Mouse (Mus musculus) kidney, embryonic 15.5 days (tissue): ENCODE results near the gene Syce1l. TPM values are rescaled to one million over a fixed set of nuclear protein-coding genes. Genes with fewer than 3 reads are reported as not detected.

ENCODE experiments used
- ATAC-seq: fragments of 200-750 bp; cut with Nextera tagmentation; replicated peaks from 2 replicates; pipeline ENCODE4 v1.8.0; 2017; ENCODE audit warnings: moderate TSS enrichment; ENCODE audit not compliant: low FRiP score
- H3K27ac ChIP-seq: fragments of 300-500 bp; sonication (generic); 2 replicates; pipeline ENCODE4 v1.5.1; 2015; ENCODE audit warnings: mild to moderate bottlenecking, inconsistent platforms
- H3K27me3 ChIP-seq: fragments of 300-500 bp; sonication (generic); 2 replicates; pipeline ENCODE4 v1.6.1; 2015; ENCODE audit warnings: inconsistent platforms
- H3K36me3 ChIP-seq: fragments of 300-500 bp; sonication (generic); 2 replicates; pipeline ENCODE4 v1.6.1; 2015; ENCODE audit warnings: inconsistent platforms
- H3K4me1 ChIP-seq: fragments of 300-500 bp; sonication (generic); 2 replicates; pipeline ENCODE4 v1.6.1; 2015; ENCODE audit warnings: inconsistent platforms
- H3K4me2 ChIP-seq: fragments of 300-500 bp; sonication (generic); 2 replicates; pipeline ENCODE4 v1.6.1; 2015; ENCODE audit warnings: moderate library complexity, mild to moderate bottlenecking, inconsistent platforms
- H3K4me3 ChIP-seq: fragments of 300-500 bp; sonication (generic); replicated peaks from 2 replicates; pipeline ENCODE4 v1.5.1; 2015; ENCODE audit warnings: mild to moderate bottlenecking, inconsistent platforms
- H3K9ac ChIP-seq: fragments of 300-500 bp; sonication (generic); 2 replicates; pipeline ENCODE4 v1.6.1; 2015; ENCODE audit warnings: mild to moderate bottlenecking, inconsistent platforms
- H3K9me3 ChIP-seq: fragments of 300-500 bp; sonication (generic); replicated peaks from 2 replicates; pipeline ENCODE4 v1.6.1; 2016; ENCODE audit warnings: inconsistent platforms
- WGBS: fragments of 180-500 bp; shearing (Covaris S2); methylation state at CpG from one replicate; pipeline ENCODE4 v1.1.7; 2015; ENCODE audit warnings: mixed read lengths; 5-methylcytosine and 5-hydroxymethylcytosine counted together
- polyA plus RNA-seq: library from polyadenylated mRNA; unstranded; fragments of >200 nt; fragmentation: Nextera tagmentation; extraction: Ambion mirVana; gene quantifications from 2 replicates; pipeline ENCODE4 v1.2.1, GENCODE M21; 2015

Syce1l gene
- polyA plus RNA-seq, result not detected in 2 replicates

- Histone ChIP-seq H3K4me1 (no peaks in the 10 kb centered on the region), H3K36me3 (peaks cover 52% of the 10 kb centered on the region), H3K4me2 (no peak within 1 kb of the TSS), H3K4me3 (no peak within 1 kb of the TSS), H3K9me3 (no peaks in the 10 kb centered on the region), H3K27ac (no peak within 1 kb of the TSS), H3K9ac (no peak within 1 kb of the TSS), H3K27me3 (no peaks in the 10 kb centered on the region)
- 93% methylated on average over 16 of the region's 16 CpGs for WGBS
- ATAC-seq, result no peak
These were observed at the start of gene Syce1l for GRCm38 (mm10) chr8:113642926-113643325. Syce1l (plus strand) TSS chr8:113643213.

DNA sequence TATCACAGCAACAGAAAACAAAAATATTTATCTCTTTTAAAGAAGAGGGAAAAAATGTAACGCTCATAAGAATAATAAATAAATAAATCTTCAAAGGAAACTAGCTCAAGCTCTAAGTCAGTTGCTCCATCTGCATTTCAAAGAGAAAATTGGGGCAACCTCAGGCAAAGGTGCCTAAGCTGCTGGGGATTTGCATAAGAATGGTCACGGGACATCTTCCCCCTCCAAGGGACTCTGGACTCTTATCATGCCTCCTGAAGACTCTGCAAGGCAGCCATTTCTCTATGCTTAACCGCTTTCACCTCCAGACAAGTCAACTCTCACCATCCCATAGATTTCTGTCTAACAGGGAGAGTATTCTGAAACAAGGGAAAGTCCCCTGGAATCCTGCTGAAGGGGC, 44.6 kb upstream of the Syce1l start:
- H3K9me3 ChIP-seq, result no peaks in the 10 kb centered on the region
- no peaks in the 10 kb centered on the region for H3K36me3 ChIP-seq
- no peak overlapping the region for H3K9ac ChIP-seq
- H3K27me3 ChIP-seq, result no peaks in the 10 kb centered on the region
- WGBS, result 45% methylated on average over 3 of the region's 3 CpGs
- H3K4me3 ChIP-seq, result no peak overlapping the region
- no peak overlapping the region for H3K27ac ChIP-seq
- no peak overlapping the region for H3K4me2 ChIP-seq
- H3K4me1 ChIP-seq, result no peaks in the 10 kb centered on the region
- ATAC-seq, result no peak

DNA sequence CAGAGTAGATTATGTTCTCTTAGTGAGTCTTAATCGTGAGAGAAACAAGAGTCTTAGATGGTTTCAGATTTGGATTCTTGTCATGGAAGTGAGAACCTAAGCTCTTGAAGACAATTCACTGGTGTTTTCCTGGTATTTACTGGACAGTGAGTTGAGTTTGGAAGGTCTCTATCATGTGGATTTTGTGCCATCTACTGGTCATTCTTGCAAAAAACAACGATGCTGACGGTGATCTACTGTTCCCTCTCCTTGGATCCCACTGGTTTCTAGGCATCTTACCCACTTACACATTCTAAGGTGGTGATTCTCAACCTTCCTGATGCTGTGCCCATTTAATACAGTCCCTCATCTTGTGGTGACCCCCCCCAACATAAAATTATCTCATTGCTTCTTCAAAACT, 10.4 kb upstream of the Syce1l start:
- no peak overlapping the region for H3K9ac ChIP-seq
- no peak for ATAC-seq
- H3K27ac ChIP-seq, result no peak overlapping the region
- H3K4me3 ChIP-seq, result no peak overlapping the region
- 0 out of 2 replicates have a peak, but pooled peaks cover 1% of the 10 kb centered on the region for H3K36me3 ChIP-seq
- peaks cover 18% of the 10 kb centered on the region for H3K4me1 ChIP-seq
- 0 out of 2 replicates have a peak, but pooled peaks cover 4% of the 10 kb centered on the region for H3K27me3 ChIP-seq
- no peak overlapping the region for H3K4me2 ChIP-seq
- 12% methylated on average over 3 of the region's 3 CpGs for WGBS
- H3K9me3 ChIP-seq, result no peaks in the 10 kb centered on the region

DNA sequence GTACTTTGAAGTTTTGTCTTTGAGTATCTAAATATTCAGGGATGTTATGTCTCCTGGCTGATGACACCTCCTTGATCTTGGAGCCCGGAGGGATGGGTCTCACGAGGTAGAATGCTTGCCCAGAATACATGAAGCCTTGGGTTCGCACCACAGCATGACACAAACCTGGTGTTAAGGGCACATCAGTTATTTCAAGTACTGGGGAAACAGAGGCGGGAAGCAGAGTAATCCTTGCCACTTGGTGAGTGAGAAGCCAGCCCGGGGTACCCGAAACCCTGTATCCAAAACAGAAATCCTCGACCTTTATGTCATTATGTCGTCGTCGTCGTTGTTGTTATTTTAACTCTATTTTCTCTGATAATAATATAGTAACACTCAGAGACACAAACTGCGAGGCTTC, 8.9 kb upstream of the Syce1l start:
- H3K9me3 ChIP-seq, result no peaks in the 10 kb centered on the region
- peak overlapping the region; percentile 37; the same call in 1 of the 2 replicates for H3K9ac ChIP-seq
- H3K4me2 ChIP-seq, result peak overlapping the region; percentile 96
- peaks cover 18% of the 10 kb centered on the region for H3K4me1 ChIP-seq
- H3K27me3 ChIP-seq, result no peaks in the 10 kb centered on the region
- no peak for ATAC-seq
- H3K4me3 ChIP-seq, result peak overlapping the region; percentile 94
- no peak overlapping the region for H3K27ac ChIP-seq
- 26% methylated on average over 12 of the region's 12 CpGs for WGBS
- H3K36me3 ChIP-seq, result peaks cover 16% of the 10 kb centered on the region

- H3K4me1 ChIP-seq, result peaks cover 18% of the 10 kb centered on the region
- under 1% methylated on average over 42 of the region's 42 CpGs for WGBS
- no peaks in the 10 kb centered on the region for H3K9me3 ChIP-seq
- peak within 1 kb of the TSS; percentile 72 for H3K9ac ChIP-seq
- peak within 1 kb of the TSS; percentile 98 for H3K27ac ChIP-seq
- peaks cover 24% of the 10 kb centered on the region for H3K36me3 ChIP-seq
- peak within 1 kb of the TSS; percentile 96 for H3K4me2 ChIP-seq
- H3K27me3 ChIP-seq, result no peaks in the 10 kb centered on the region
- peak within 1 kb of the TSS; percentile 94 for H3K4me3 ChIP-seq
- peak; percentile 98 for ATAC-seq
These were observed 8.1 kb upstream of the Syce1l start, which contains the start of gene Mon1b for GRCm38 (mm10) chr8:113634670-113635591. Mon1b (plus strand) TSS chr8:113635587.

GRCm38 (mm10) chr8:113635592-113636279, 7.3 kb upstream of the Syce1l start:
- WGBS, result under 1% methylated on average over 44 of the region's 44 CpGs
- Histone ChIP-seq H3K27ac (peak overlapping the region; percentile 98), H3K4me3 (peak overlapping the region; percentile 94)

DNA sequence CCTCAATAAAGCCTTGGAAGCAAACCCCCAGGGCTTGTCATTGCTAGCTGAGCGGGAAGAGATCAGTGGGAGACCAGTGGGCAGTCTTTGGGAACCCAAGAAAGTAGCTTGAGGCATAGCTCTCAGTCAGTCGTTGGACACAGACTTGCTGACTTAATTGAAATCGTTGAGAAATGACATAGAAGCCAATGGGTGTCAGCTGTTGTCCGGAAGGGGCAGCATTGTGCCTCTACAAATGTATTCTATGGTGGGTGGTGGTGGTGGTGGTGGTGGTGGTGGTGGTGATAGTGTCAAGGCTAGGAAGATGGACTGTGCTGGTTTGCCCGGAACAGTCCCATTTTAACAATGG, 6.8 kb upstream of the Syce1l start:
- 0 out of 2 replicates have a peak overlapping the region, but pooled peaks have one; percentile 98 for H3K27ac ChIP-seq
- peak overlapping the region; percentile 72; the same call in 1 of the 2 replicates for H3K9ac ChIP-seq
- peak overlapping the region; percentile 96 for H3K4me2 ChIP-seq
- ATAC-seq, result no peak
- H3K4me3 ChIP-seq, result peak overlapping the region; percentile 94
- H3K4me1 ChIP-seq, result peaks cover 18% of the 10 kb centered on the region
- H3K9me3 ChIP-seq, result no peaks in the 10 kb centered on the region
- no peaks in the 10 kb centered on the region for H3K27me3 ChIP-seq
- WGBS, result 37% methylated on average over 5 of the region's 5 CpGs
- H3K36me3 ChIP-seq, result peaks cover 37% of the 10 kb centered on the region

More at GRCm38 (mm10) chr8:113635592-113636279, 7.3 kb upstream of the Syce1l start:
- Histone ChIP-seq H3K36me3 (peaks cover 32% of the 10 kb centered on the region), H3K27me3 (no peaks in the 10 kb centered on the region), H3K9ac (peak overlapping the region; percentile 72), H3K4me1 (peaks cover 18% of the 10 kb centered on the region), H3K4me2 (peak overlapping the region; percentile 96), H3K9me3 (no peaks in the 10 kb centered on the region)
- ATAC-seq, result peak; percentile 83

DNA sequence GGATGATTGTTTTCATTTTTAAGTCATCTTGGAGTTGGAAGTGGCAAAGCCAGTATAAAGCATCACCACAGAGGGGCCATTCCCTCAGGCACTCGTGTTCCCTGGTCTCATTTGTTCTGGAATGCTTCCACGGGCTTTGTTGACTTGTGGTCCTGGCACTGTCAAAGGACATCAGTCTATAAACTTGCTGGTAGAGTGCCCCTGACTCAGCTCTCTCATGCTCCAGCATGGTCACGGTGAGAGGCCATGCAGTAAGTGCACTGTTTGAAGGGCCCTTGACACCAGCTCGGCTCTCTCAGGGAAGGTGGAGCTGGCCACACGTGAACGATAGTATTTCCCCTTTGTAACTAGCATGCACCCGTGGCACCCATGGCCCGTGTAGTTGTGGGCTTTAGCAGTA, 2.7 kb upstream of the Syce1l start:
- Histone ChIP-seq H3K4me3 (no peak overlapping the region), H3K4me2 (no peak overlapping the region), H3K27ac (no peak overlapping the region), H3K9me3 (no peaks in the 10 kb centered on the region), H3K27me3 (no peaks in the 10 kb centered on the region), H3K9ac (no peak overlapping the region), H3K36me3 (peaks cover 56% of the 10 kb centered on the region), H3K4me1 (peaks cover 12% of the 10 kb centered on the region)
- WGBS, result 88% methylated on average over 8 of the region's 8 CpGs
- no peak for ATAC-seq

DNA sequence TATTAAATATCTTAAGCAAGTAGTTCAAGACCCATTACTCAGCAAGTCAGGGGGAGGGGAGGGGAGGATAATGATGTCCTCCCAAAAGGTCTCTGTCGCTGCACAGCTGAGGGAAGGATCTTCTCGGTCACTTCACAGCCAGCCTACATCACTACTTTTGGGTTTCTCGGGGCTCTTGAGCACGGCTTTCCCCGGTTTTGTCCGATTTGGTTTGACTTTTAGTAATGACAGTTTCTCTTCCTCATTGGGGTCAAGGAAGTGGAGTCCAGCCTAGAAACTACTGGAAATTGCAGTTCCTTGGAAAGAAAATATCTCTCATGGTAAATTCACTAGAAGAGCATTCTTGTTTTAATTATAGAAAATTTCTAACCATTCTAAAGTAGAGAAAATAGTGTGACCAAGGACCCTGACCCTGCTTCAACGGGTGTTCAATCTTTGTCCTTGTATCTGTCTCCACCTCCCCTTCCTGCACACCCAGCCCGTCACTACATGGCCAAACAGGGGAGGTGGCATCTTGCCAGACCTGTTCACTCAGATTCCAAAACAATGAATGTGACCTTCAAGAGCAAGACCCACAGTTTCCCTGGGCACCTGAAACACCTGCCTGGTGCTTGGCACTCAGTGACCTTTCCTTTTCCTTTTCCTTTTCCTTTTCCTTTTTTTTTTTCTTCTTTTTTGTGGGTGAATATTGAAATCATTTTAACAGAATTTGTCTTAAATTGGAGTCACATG, 632 bp downstream of the Syce1l start:
- ATAC-seq, result no peak

GRCm38 (mm10) chr8:113645220-113645619, 2.2 kb downstream of the Syce1l start:
- Histone ChIP-seq H3K9ac (no peak overlapping the region), H3K4me1 (no peaks in the 10 kb centered on the region), H3K9me3 (no peaks in the 10 kb centered on the region), H3K27ac (no peak overlapping the region), H3K27me3 (no peaks in the 10 kb centered on the region), H3K4me2 (no peak overlapping the region), H3K36me3 (peaks cover 29% of the 10 kb centered on the region), H3K4me3 (no peak overlapping the region)
- ATAC-seq, result no peak
- 61% methylated on average over 5 of the region's 5 CpGs for WGBS

More for the DNA sequence above, 632 bp downstream of the Syce1l start:
- Histone ChIP-seq H3K4me3 (no peak overlapping the region), H3K9ac (no peak overlapping the region), H3K27ac (no peak overlapping the region), H3K9me3 (no peaks in the 10 kb centered on the region), H3K4me2 (no peak overlapping the region), H3K36me3 (peaks cover 45% of the 10 kb centered on the region), H3K4me1 (no peaks in the 10 kb centered on the region), H3K27me3 (no peaks in the 10 kb centered on the region)
- 81% methylated on average over 8 of the region's 8 CpGs for WGBS

DNA sequence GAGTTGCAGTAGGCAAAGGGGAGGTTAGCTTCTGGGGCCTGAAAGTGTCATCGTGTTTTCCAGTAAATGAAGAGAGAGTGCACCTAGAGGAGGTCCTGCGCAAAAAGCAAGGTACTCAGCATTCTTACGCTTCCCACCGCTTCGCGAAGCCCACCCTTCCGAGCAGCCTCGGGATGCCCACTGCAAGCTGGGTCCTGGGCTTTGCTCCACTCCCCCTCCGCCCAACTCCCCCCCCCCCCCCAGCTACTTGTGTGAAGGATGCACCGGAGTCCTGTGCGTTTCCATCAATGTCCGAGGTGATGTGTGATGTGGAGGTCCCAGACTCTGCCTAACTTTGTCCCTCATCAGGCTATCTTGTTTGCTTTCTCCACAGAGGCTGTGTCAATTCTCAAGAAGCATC, 9.4 kb downstream of the Syce1l start:
- 86% methylated on average over 11 of the region's 12 CpGs for whole genome bisulfite sequencing
- no peak overlapping the region for H3K4me2 ChIP-seq
- H3K27ac ChIP-seq, result no peak overlapping the region
- ATAC-seq, result no peak
- no peak overlapping the region for H3K4me3 ChIP-seq
- H3K36me3 ChIP-seq, result no peaks in the 10 kb centered on the region
- H3K27me3 ChIP-seq, result no peaks in the 10 kb centered on the region
- H3K9me3 ChIP-seq, result no peaks in the 10 kb centered on the region
- no peak overlapping the region for H3K9ac ChIP-seq
- no peaks in the 10 kb centered on the region for H3K4me1 ChIP-seq
